Mouse (Mus musculus) bone marrow, adult 2 months (tissue): ENCODE results near the gene Csrnp3. TPM values are rescaled to one million over a fixed set of nuclear protein-coding genes. Genes with fewer than 3 reads are reported as not detected.

Source experiments
- H3K27ac ChIP-seq: fragments of 200-500 bp; 2 replicates; pipeline ENCODE4 v1.5.1; 2012; ENCODE audit warnings: low read depth, mild to moderate bottlenecking, control low read depth, inconsistent platforms, low read length; ENCODE audit not compliant: control insufficient read depth, poor library complexity, insufficient read depth
- H3K4me1 ChIP-seq: fragments of 200-500 bp; 2 replicates; pipeline ENCODE4 v1.6.1; 2011; ENCODE audit warnings: low read length; ENCODE audit not compliant: control insufficient read depth, insufficient read depth
- H3K4me3 ChIP-seq: fragments of 200-500 bp; replicated peaks from 2 replicates; pipeline ENCODE3; 2011; ENCODE audit warnings: mild to moderate bottlenecking, low read depth, low read length, control low read depth; ENCODE audit not compliant: control insufficient read depth
- CTCF ChIP-seq: fragments of 200-500 bp; IDR thresholded peaks from 2 replicates; pipeline ENCODE4 v1.5.1; 2011; ENCODE audit warnings: low read length, control low read depth; ENCODE audit not compliant: control insufficient read depth, insufficient read depth
- POLR2A ChIP-seq: fragments of 200-500 bp; IDR thresholded peaks from 2 replicates; pipeline ENCODE4 v1.6.1; 2011; ENCODE audit warnings: low read depth, mild to moderate bottlenecking, control low read depth, low read length, borderline replicate concordance; ENCODE audit not compliant: control insufficient read depth
- WGBS: fragments of 180-500 bp; shearing (Covaris S2); methylation state at CpG from one replicate; pipeline ENCODE4 v1.1.7; 2018; 5-methylcytosine and 5-hydroxymethylcytosine counted together
- polyA plus RNA-seq: library from polyadenylated mRNA; stranded (reverse); fragments of >200 nt; gene quantifications from 2 replicates; pipeline ENCODE4 v1.2.4, GENCODE M21; 2011; ENCODE audit warnings: low replicate concordance; ENCODE audit not compliant: missing spikeins, insufficient read depth, insufficient read length

The Csrnp3 gene
- polyA plus RNA-seq, 1 experiment, result 0.57 TPM

- Histone ChIP-seq H3K4me3 (no peak overlapping the region), H3K4me1 (no peaks in the 10 kb centered on the region), H3K27ac (no peak overlapping the region)
- WGBS, result 87% methylated on average over 16 of the region's 16 CpGs
- no peak for TF ChIP-seq POLR2A
- TF ChIP-seq CTCF, result no peak
These were observed 103.2 kb downstream of the Csrnp3 start for GRCm38 (mm10) chr2:65948808-65949207.

GRCm38 (mm10) chr2:65953726-65954340 lies 108.3 kb downstream of the Csrnp3 start:
- no peak overlapping the region for H3K27ac ChIP-seq
- TF ChIP-seq POLR2A, result no peak
- no peak for TF ChIP-seq CTCF
- H3K4me1 ChIP-seq, result no peaks in the 10 kb centered on the region
- no peak overlapping the region for H3K4me3 ChIP-seq
- WGBS, result 90% methylated on average over 17 of the region's 17 CpGs

- H3K27ac ChIP-seq, result no peak overlapping the region
- TF ChIP-seq CTCF (no peak), POLR2A (no peak)
- H3K4me3 ChIP-seq, result no peak overlapping the region
- WGBS, result 82% methylated on average over 1 of the region's 1 CpGs
- no peaks in the 10 kb centered on the region for H3K4me1 ChIP-seq
These were observed 110.2 kb downstream of the Csrnp3 start for GRCm38 (mm10) chr2:65955804-65956203.

GRCm38 (mm10) chr2:65956727-65957126 lies 111.2 kb downstream of the Csrnp3 start:
- H3K4me1 ChIP-seq, result no peaks in the 10 kb centered on the region
- no peak overlapping the region for H3K27ac ChIP-seq
- no peak overlapping the region for H3K4me3 ChIP-seq
- TF ChIP-seq CTCF, result no peak
- no peak for TF ChIP-seq POLR2A
- 84% methylated on average over 9 of the region's 9 CpGs for WGBS

GRCm38 (mm10) chr2:65963420-65963819 lies 117.9 kb downstream of the Csrnp3 start:
- H3K27ac ChIP-seq, result no peak overlapping the region
- H3K4me1 ChIP-seq, result no peaks in the 10 kb centered on the region
- H3K4me3 ChIP-seq, result no peak overlapping the region
- TF ChIP-seq CTCF (no peak), POLR2A (no peak)
- 69% methylated on average over 4 of the region's 4 CpGs for WGBS

GRCm38 (mm10) chr2:65968810-65969209 lies 123.2 kb downstream of the Csrnp3 start:
- H3K27ac ChIP-seq, result no peak overlapping the region
- H3K4me1 ChIP-seq, result no peaks in the 10 kb centered on the region
- 82% methylated on average over 4 of the region's 4 CpGs for WGBS
- no peak overlapping the region for H3K4me3 ChIP-seq
- TF ChIP-seq CTCF, result no peak
- no peak for TF ChIP-seq POLR2A

GRCm38 (mm10) chr2:65973907-65974306 lies 128.3 kb downstream of the Csrnp3 start:
- no peak overlapping the region for H3K4me3 ChIP-seq
- TF ChIP-seq CTCF (no peak), POLR2A (no peak)
- H3K27ac ChIP-seq, result no peak overlapping the region
- WGBS, result 84% methylated on average over 4 of the region's 4 CpGs
- no peaks in the 10 kb centered on the region for H3K4me1 ChIP-seq

GRCm38 (mm10) chr2:65975383-65975782 lies 129.8 kb downstream of the Csrnp3 start:
- 75% methylated on average over 5 of the region's 5 CpGs for WGBS
- Histone ChIP-seq H3K4me1 (no peaks in the 10 kb centered on the region), H3K27ac (no peak overlapping the region), H3K4me3 (no peak overlapping the region)
- no peak for TF ChIP-seq CTCF
- no peak for TF ChIP-seq POLR2A
